Mouse (Mus musculus) myocyte (in vitro differentiated cells): ENCODE measurements around the gene Sox15. TPM values are rescaled to one million over a fixed set of nuclear protein-coding genes. Genes with fewer than 3 reads are reported as not detected.
"Not testable (repeated sequence)": the region's sequence is repeated elsewhere in the genome, so short reads cannot be mapped to it uniquely, and the experiment has no call there.

Experiments
- H3K27me3 ChIP-seq: one replicate; pipeline ENCODE4 v1.6.1; 2011; ENCODE audit not compliant: control insufficient read depth, insufficient read depth, insufficient read length
- H3K36me3 ChIP-seq: one replicate; pipeline ENCODE4 v1.6.1; 2011; ENCODE audit not compliant: control insufficient read depth, insufficient read depth
- H3K4me2 ChIP-seq: one replicate; pipeline ENCODE4 v1.6.1; 2011; ENCODE audit warnings: low read depth, control low read depth
- H3K4me3 ChIP-seq: one replicate; pipeline ENCODE4 v1.5.1; 2011; ENCODE audit warnings: mild to moderate bottlenecking, control low read depth, moderate library complexity
- H3K79me2 ChIP-seq: one replicate; pipeline ENCODE4 v1.6.1; 2011; ENCODE audit not compliant: control insufficient read depth, insufficient read depth
- H3ac ChIP-seq: one replicate; pipeline ENCODE4 v1.6.1; 2011; ENCODE audit not compliant: control insufficient read depth, insufficient read length
- CEBPB ChIP-seq: IDR thresholded peaks from 2 replicates; pipeline ENCODE4 v1.6.1; 2011; ENCODE audit warnings: mild to moderate bottlenecking, moderate library complexity; ENCODE audit not compliant: poor library complexity, insufficient read depth, severe bottlenecking
- E2F4 ChIP-seq: IDR thresholded peaks from one replicate; pipeline ENCODE4 v1.6.1; 2011; ENCODE audit warnings: mild to moderate bottlenecking, control low read depth, moderate library complexity; ENCODE audit not compliant: insufficient read depth
- MAX ChIP-seq: IDR thresholded peaks from one replicate; pipeline ENCODE4 v1.6.1; 2011; ENCODE audit warnings: low read depth, mild to moderate bottlenecking, control low read depth
- MYOD1 ChIP-seq, 3 experiments: IDR thresholded peaks; one replicate each; pipeline ENCODE4 v1.6.1; 2011; ENCODE audit warnings: control low read depth in 2 of 3, low read depth in 2 of 3, mild to moderate bottlenecking in 2 of 3, moderate library complexity in 1 of 3; ENCODE audit not compliant: insufficient read length in 2 of 3, control insufficient read depth in 1 of 3
- MYOG ChIP-seq, 3 experiments: IDR thresholded peaks; one replicate each; pipeline ENCODE4 v1.6.1; 2011; ENCODE audit warnings: control low read depth in 2 of 3, low read depth in 2 of 3, mild to moderate bottlenecking in 2 of 3; ENCODE audit not compliant: insufficient read length in 2 of 3, control insufficient read depth in 1 of 3, insufficient read depth in 1 of 3
- POLR2A ChIP-seq: IDR thresholded peaks from one replicate; pipeline ENCODE4 v1.6.1; 2011; ENCODE audit warnings: low read depth, mild to moderate bottlenecking, control low read depth, moderate library complexity; ENCODE audit not compliant: insufficient read length
- POLR2AphosphoS2 ChIP-seq: IDR thresholded peaks from one replicate; pipeline ENCODE4 v1.6.1; 2011; ENCODE audit warnings: low read depth, control low read depth; ENCODE audit not compliant: insufficient read length
- REST ChIP-seq: IDR thresholded peaks from one replicate; pipeline ENCODE4 v1.6.1; 2011; ENCODE audit warnings: mild to moderate bottlenecking, control low read depth, moderate library complexity; ENCODE audit not compliant: insufficient read depth, insufficient read length
- SRF ChIP-seq: IDR thresholded peaks from one replicate; pipeline ENCODE4 v1.6.1; 2011; ENCODE audit warnings: low read depth; ENCODE audit not compliant: control insufficient read depth, insufficient read length
- TCF12 ChIP-seq: IDR thresholded peaks from one replicate; pipeline ENCODE4 v1.6.1; 2011; ENCODE audit warnings: mild to moderate bottlenecking, control low read depth; ENCODE audit not compliant: poor library complexity, insufficient read depth, severe bottlenecking
- TCF3 ChIP-seq: IDR thresholded peaks from one replicate; pipeline ENCODE4 v1.6.1; 2011; ENCODE audit warnings: low read depth, control low read depth; ENCODE audit not compliant: insufficient read length
- USF1 ChIP-seq: IDR thresholded peaks from one replicate; pipeline ENCODE4 v1.6.1; 2011; ENCODE audit warnings: low read depth, mild to moderate bottlenecking, control low read depth, moderate library complexity
- polyA plus RNA-seq: library from polyadenylated mRNA; unstranded; fragments of >200 nt; fragmentation: generic; extraction: Trizol; gene quantifications from one replicate; pipeline ENCODE4 v1.2.1, GENCODE M21; 2012; ENCODE audit warnings: missing spikeins

Gene Sox15
- polyA plus RNA-seq, 1 experiment: 0.07 TPM

- Histone ChIP-seq H3K27me3 (no peaks in the 10 kb centered on the region), H3K36me3 (no peaks in the 10 kb centered on the region), H3ac (no peak overlapping the region), H3K4me3 (no peak overlapping the region), H3K79me2 (no peaks in the 10 kb centered on the region), H3K4me2 (no peak overlapping the region)
- no peak for TF ChIP-seq MYOD1 (IDR thresholded peaks at IDR 0.05; ENCODE audit: control insufficient read depth in 1 of 3, insufficient read length in 2 of 3, low read depth in 2 of 3)
- TF ChIP-seq POLR2A: no peak
- no peak for TF ChIP-seq TCF12
- no peak for TF ChIP-seq CEBPB
- no peak for TF ChIP-seq POLR2AphosphoS2
- no peak for TF ChIP-seq MAX
- TF ChIP-seq MYOG (IDR thresholded peaks at IDR 0.05; ENCODE audit: control insufficient read depth in 1 of 3, insufficient read depth in 1 of 3, insufficient read length in 2 of 3, low read depth in 2 of 3): no peak
- TF ChIP-seq TCF3: no peak
- no peak for TF ChIP-seq REST
- TF ChIP-seq SRF: no peak
- no peak for TF ChIP-seq USF1
- TF ChIP-seq E2F4: no peak
Observed at GRCm38 (mm10) chr11:69699595-69699994, 44.5 kb downstream of the Sox15 start.

DNA sequence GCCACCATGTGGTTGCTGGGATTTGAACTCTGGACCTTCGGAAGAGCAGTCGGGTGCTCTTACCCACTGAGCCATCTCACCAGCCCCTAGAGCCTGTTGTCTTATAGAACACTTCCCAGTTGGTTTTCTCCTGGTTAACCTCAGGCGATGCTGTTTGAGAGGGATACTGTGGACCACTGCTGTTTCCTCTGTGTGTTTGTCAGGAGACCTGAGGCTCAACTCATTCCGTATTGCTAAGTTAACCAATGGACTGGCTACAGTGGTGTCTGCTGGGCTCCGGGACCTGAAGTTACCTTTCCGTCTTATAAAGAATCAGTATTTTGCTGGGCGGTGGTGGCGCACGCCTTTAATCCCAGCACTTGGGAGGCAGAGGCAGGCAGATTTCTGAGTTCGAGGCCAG, 47.8 kb downstream of the Sox15 start:
- not testable (repeated sequence) for H3K36me3 ChIP-seq, H3K4me2 ChIP-seq, H3K79me2 ChIP-seq, H3ac ChIP-seq, H3K4me3 ChIP-seq, H3K27me3 ChIP-seq

DNA sequence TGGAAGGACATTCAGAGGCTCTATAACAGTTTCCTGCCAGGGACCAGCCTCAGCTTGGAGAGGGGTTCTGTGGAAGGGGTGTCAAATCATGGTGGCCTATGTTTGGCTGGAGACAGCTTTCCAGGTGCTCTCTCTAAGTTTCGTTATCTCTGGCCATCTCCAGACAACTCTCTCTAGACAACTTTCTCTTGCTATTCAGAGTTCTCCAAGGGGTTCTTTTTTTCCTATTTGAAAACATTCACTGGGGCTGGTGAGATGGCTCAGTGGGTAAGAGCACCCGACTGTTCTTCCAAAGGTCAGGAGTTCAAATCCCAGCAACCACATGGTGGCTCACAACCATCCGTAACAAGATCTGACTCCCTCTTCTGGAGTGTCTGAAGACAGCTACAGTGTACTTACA, 48.3 kb downstream of the Sox15 start:
- H3K36me3 ChIP-seq, H3K27me3 ChIP-seq, H3K4me3 ChIP-seq, H3K4me2 ChIP-seq, H3ac ChIP-seq, H3K79me2 ChIP-seq: not testable (repeated sequence)

- Histone ChIP-seq H3K79me2 (no peaks in the 10 kb centered on the region), H3ac (no peak overlapping the region), H3K4me2 (no peak overlapping the region)
Observed at GRCm38 (mm10) chr11:69703814-69704612, 48.9 kb downstream of the Sox15 start.

GRCm38 (mm10) chr11:69704613-69705010, 49.5 kb downstream of the Sox15 start:
- Histone ChIP-seq H3ac (no peak overlapping the region), H3K36me3 (no peaks in the 10 kb centered on the region), H3K27me3 (no peaks in the 10 kb centered on the region), H3K4me3 (no peak overlapping the region), H3K79me2 (no peaks in the 10 kb centered on the region), H3K4me2 (no peak overlapping the region)
- TF ChIP-seq USF1 (no peak), MYOD1 (IDR thresholded peaks at IDR 0.05; ENCODE audit: control insufficient read depth in 1 of 3, insufficient read length in 2 of 3, low read depth in 2 of 3) (no peak), E2F4 (no peak), MAX (no peak), POLR2A (no peak)

More at GRCm38 (mm10) chr11:69703814-69704612, 48.9 kb downstream of the Sox15 start:
- Histone ChIP-seq H3K36me3 (no peaks in the 10 kb centered on the region), H3K27me3 (no peaks in the 10 kb centered on the region), H3K4me3 (no peak overlapping the region)
- TF ChIP-seq CEBPB: no peak
- peak in 1 of 3 experiments; percentile 6 for TF ChIP-seq MYOD1 (IDR thresholded peaks at IDR 0.05; ENCODE audit: control insufficient read depth in 1 of 3, insufficient read length in 2 of 3, low read depth in 2 of 3)

Other genes starting within 250 kb of the Sox15 start
- gene Kdm6b, start 241.6 kb upstream of the Sox15 start, polyA plus RNA-seq: 31.0 TPM
- 0.24 TPM for gene Dnah2, start 106.2 kb upstream of the Sox15 start, polyA plus RNA-seq
- 0.36 TPM for gene Efnb3, start 95.1 kb upstream of the Sox15 start, polyA plus RNA-seq
- gene Wrap53, start 75.1 kb upstream of the Sox15 start, polyA plus RNA-seq: 9.1 TPM
- 119 TPM for gene Trp53, start 75.0 kb upstream of the Sox15 start, polyA plus RNA-seq
- 6.6 TPM for gene Atp1b2, start 49.4 kb upstream of the Sox15 start, polyA plus RNA-seq
- gene Shbg, start 37.4 kb upstream of the Sox15 start, polyA plus RNA-seq: 0.05 TPM
- gene Sat2, start 33.3 kb upstream of the Sox15 start, polyA plus RNA-seq: 3.6 TPM
- 104 TPM for gene Fxr2, start 22.3 kb upstream of the Sox15 start, polyA plus RNA-seq
- 39.1 TPM for gene Mpdu1, start 7.3 kb downstream of the Sox15 start, polyA plus RNA-seq
- gene Cd68, start 10.8 kb downstream of the Sox15 start, polyA plus RNA-seq: 0.96 TPM
- gene Eif4a1, start 17.1 kb downstream of the Sox15 start, polyA plus RNA-seq: 553 TPM
- gene Senp3, start 26.8 kb downstream of the Sox15 start, polyA plus RNA-seq: 70.5 TPM
- gene Tnfsf13, start 30.5 kb downstream of the Sox15 start, polyA plus RNA-seq: 0.07 TPM
- 5.5 TPM for gene Tnfsf12, start 40.5 kb downstream of the Sox15 start, polyA plus RNA-seq
- gene Tnfsfm13, start 40.8 kb downstream of the Sox15 start, polyA plus RNA-seq: 1.6 TPM
- gene Polr2a, start 103.3 kb downstream of the Sox15 start, polyA plus RNA-seq: 69.5 TPM
- 0.26 TPM for gene Slc35g3, start 106.7 kb downstream of the Sox15 start, polyA plus RNA-seq
- gene Zbtb4, start 110.6 kb downstream of the Sox15 start, polyA plus RNA-seq: 9.4 TPM
- gene Chrnb1, start 140.6 kb downstream of the Sox15 start, polyA plus RNA-seq: 95.3 TPM
- gene Fgf11, start 146.5 kb downstream of the Sox15 start, polyA plus RNA-seq: 17.5 TPM
- 0.61 TPM for gene Tmem102, start 150.3 kb downstream of the Sox15 start, polyA plus RNA-seq
- 0.02 TPM for gene Gm39566, start 160.0 kb downstream of the Sox15 start, polyA plus RNA-seq
- gene Spem2, start 163.2 kb downstream of the Sox15 start, polyA plus RNA-seq: not detected
- 0.05 TPM for gene Spem1, start 166.9 kb downstream of the Sox15 start, polyA plus RNA-seq
- 12.8 TPM for gene Nlgn2, start 182.5 kb downstream of the Sox15 start, polyA plus RNA-seq
- gene Tmem256, start 183.2 kb downstream of the Sox15 start, polyA plus RNA-seq: 259 TPM
- 91.9 TPM for gene Plscr3, start 191.1 kb downstream of the Sox15 start, polyA plus RNA-seq
- gene Tnk1, start 203.4 kb downstream of the Sox15 start, polyA plus RNA-seq: not detected
- not detected for gene Tmem95, start 222.7 kb downstream of the Sox15 start, polyA plus RNA-seq
- 24.5 TPM for gene Kctd11, start 226.1 kb downstream of the Sox15 start, polyA plus RNA-seq
- gene Acap1, start 240.2 kb downstream of the Sox15 start, polyA plus RNA-seq: 1.4 TPM
- gene 2810408A11Rik, start 245.7 kb downstream of the Sox15 start, polyA plus RNA-seq: 3.0 TPM
- gene Neurl4, start 245.8 kb downstream of the Sox15 start, polyA plus RNA-seq: 42.2 TPM